Mouse (Mus musculus) effector memory CD4-positive, alpha-beta T cell, adult 7 months (primary cell): Measurements from ENCODE around the gene Kera. TPM values are rescaled to one million over a fixed set of nuclear protein-coding genes. Genes with fewer than 3 reads are reported as not detected.

Source experiments
- polyA plus RNA-seq: library from polyadenylated mRNA; unstranded; fragments of 100-300 nt; shearing (Covaris generic); gene quantifications from one replicate; pipeline ENCODE4 v1.2.1, GENCODE M21; 2017

The Kera gene
- not detected for polyA plus RNA-seq

DNA sequence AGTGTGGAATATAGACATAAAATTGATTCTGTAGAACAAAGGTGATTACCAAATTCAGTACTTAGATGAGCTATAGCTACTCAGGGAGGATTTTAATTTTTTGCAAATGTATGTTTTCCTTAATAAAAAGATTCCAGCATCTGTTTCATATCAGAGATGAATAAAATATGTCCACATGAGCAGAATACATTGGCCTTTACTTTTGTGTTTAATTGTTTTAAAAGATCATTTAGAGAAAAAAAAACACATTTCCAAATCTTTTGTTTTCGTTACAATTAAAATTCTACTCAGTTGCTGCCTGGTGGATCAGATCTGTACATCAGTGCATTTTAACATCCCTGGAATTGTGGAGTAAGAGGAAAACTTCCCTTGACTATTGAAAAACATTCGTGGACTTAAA lies at the start of gene Kera:
Kera (plus strand) TSS at position 301 of the 400 bp plus-strand sequence.

DNA sequence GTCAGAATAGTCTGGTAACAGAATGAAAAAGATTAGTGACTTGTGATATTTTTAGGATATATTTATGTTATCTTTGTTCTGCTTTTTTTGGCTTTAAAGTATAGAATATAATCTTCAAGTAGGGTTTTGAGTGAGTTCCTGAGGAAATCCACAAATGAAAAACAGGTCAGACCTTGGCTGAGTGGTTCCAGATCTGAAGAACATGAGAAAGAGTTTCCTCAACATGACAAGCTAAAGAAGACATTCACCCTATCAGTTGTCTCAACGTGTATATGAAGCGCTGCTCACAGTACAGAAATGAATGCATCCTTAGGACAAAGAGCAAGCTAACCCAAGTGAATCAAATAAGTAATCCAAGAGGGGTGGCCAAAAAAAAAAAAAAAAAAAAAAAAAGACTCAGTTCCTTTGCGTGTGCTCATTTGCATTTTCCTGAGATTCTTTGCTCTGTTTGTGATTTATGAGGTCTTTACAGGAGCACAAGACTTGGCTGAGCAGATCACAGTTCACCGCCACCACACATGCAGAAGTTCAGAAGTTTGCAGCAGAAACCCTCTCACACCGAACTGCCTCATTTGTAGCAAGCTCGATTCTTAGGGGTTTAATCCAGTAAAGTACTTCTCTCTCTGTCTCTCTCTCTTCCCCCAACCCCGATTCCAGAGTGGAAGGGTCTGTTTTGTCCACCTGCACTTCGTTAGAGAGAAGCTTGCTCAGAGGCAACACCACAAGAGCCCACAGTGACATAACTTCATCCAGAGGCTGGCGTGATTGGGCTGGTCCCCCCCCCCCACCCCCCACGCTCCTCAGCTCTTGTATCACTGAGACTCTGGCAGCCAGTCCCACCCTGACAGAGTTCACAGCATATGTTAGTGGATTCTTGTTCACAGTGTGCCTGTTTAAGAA lies 41.5 kb upstream of the Kera start, which contains the start of gene Lum:
Lum (plus strand) TSS at position 172 of the 900 bp plus-strand sequence.

DNA sequence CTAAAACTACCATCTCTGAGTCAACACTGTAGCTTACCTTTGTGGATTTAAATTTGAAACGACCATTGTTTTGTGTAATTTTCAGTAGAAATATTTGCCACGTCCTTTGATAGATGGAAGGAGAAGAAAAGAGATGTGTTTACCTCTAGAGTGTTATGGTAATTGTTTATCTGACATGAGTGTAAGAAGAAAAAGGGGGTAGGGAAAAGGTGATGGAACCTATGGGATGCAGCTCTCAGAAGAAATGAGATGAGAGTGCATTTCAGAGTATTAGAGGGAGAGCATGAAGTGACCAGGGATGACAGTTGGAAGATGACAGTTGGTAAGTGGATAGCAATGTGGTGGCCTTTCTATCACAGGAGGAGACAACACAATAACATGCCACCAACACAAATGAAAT lies 37.1 kb downstream of the Kera start, which contains the start of gene Epyc:
Epyc (plus strand) TSS at position 301 of the 400 bp plus-strand sequence.

Other genes starting within 250 kb of the Kera start
- gene Dcn, start 127.3 kb upstream of the Kera start, polyA plus RNA-seq, result 0.11 TPM
- gene Lum, start 41.8 kb upstream of the Kera start, polyA plus RNA-seq, result not detected
- gene Epyc, start 37.2 kb downstream of the Kera start, polyA plus RNA-seq, result not detected
- not detected for gene Ccer1, start 86.2 kb downstream of the Kera start, polyA plus RNA-seq
- not detected for gene C030005K15Rik, start 119.9 kb downstream of the Kera start, polyA plus RNA-seq